Mouse (Mus musculus) heart, postnatal 36 days (tissue): ENCODE measurements at regions not wholly inside any gene's neighbourhood (a gene's known extent, or its start where the extent isn't known, plus 50 kb on each side); places are given as distances from the start of the nearest gene placed in this dataset.

Experiments used
- DNase-seq, 2 experiments: peaks; one replicate each; pipeline ENCODE4 v3.0.0; 2021 to 2022
- intact Hi-C: fragments of 180-260 bp; cut with DNase I; formaldehyde crosslinking; loops from one replicate; pipeline ENCODE4 v1.15.1; 2025

GRCm38 (mm10) chr13:39702621-39703020 is 658.6 kb downstream of the Ofcc1 start:
- no peak for DNase-seq
- intact Hi-C loops = no loop called here

DNA sequence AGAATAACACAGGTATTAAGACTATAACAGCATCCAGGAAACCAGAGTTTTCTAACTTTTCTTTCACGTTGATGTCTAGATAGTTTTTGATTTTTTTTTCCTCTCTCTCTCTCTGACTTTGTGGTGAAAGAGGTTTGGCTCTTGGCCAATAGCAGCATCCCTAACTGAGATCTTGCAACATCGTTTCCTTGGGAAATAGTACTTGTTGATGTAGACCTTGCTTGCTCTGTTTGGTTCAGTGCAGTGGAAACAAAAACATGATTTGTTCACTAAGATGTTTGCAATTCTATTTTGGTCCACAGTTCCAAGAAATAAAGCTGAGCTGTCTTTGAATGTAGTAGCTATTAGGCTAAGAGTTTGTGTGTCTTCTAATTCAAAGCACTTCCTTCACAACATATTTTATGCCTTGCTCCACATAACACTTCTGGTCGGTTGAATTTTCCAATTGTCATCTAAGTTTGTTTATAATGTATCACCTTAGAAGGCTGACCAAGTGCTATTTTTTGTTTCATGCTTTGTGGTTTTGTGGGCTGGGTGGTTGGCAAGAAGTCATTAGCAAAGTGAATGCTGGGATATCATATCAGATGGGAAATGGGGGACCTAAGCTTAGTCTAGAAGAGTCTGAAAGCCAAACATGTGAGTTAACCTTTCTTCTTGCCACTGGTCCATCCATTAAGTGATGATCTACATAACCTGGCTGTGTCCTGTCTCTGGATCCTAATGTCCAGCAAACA is 669.8 kb downstream of the Ofcc1 start:
- intact Hi-C loops = no loop called here
- no peak for DNase-seq

DNA sequence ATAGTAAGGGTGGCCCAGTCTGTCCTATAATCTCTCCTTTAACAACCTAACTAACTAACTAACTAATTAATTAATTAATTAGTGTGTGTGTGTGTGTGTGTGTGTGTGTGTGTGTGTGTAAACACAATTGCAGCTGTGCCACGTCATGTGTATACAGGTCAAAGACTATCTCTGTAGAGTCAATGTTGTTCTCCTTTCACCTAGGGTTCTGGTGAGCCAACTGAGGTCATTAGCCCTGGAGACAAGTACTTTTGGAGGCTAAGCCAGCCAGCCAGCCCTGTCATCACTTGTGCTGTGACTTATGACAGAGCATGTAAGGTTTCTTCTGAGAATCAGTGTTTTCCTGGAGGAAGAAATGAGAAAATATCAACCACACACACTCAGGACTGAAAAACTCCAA is 696.7 kb downstream of the Ofcc1 start:
- no peak for DNase-seq
- intact Hi-C loops = no loop called here

DNA sequence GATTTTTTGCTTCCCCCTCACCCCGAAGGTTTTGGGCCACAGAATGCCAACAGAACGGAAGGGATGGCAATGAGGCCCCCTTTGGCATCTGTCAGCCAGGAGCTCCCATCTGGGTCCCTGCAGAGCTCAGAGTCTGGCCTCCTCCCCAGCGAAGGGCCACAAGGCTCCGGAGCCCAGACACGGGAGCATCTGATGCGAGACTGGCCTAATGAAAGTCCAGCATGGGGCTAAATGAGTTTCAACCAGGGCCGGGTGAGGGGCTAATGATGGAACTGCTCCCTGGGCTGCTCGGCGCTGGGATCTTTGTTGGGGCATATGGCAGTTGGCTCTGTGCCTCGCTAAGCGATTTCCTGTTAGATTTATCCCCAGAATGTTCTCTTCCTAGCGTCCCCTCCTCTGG is 688.8 kb upstream of the Slc35b3 start:
- no peak for DNase-seq
- intact Hi-C loops = no loop called here

- intact Hi-C loops = loop anchor here (2.0 kb wide), 1 partner anchor 1101 kb away; no protein-coding TSS in a partner anchor
- DNase-seq = peak; percentile 4 to 6
Observed at GRCm38 (mm10) chr13:39647367-39647766, 686.7 kb upstream of the Slc35b3 start.

GRCm38 (mm10) chr13:39631506-39632132 is 670.9 kb upstream of the Slc35b3 start:
- intact Hi-C loops = no loop called here

More at GRCm38 (mm10) chr13:39631506-39632132, 670.9 kb upstream of the Slc35b3 start:
- DNase-seq = no peak
